Mouse (Mus musculus) C2C12 (cell line): ENCODE data around the gene Panx3. TPM values are rescaled to one million over a fixed set of nuclear protein-coding genes. Genes with fewer than 3 reads are reported as not detected.

Experiments used
- H3K27me3 ChIP-seq: one replicate; pipeline ENCODE4 v1.6.1; 2011; ENCODE audit not compliant: control insufficient read depth, insufficient read depth, insufficient read length
- H3K36me3 ChIP-seq: one replicate; pipeline ENCODE4 v1.6.1; 2011; ENCODE audit not compliant: control insufficient read depth, insufficient read depth
- H3K4me3 ChIP-seq: one replicate; pipeline ENCODE4 v1.5.1; 2011; ENCODE audit warnings: mild to moderate bottlenecking, control low read depth; ENCODE audit not compliant: poor library complexity, insufficient read depth, severe bottlenecking
- H3K79me2 ChIP-seq: one replicate; pipeline ENCODE4 v1.6.1; 2011; ENCODE audit not compliant: control insufficient read depth, insufficient read depth
- H3K79me3 ChIP-seq: one replicate; pipeline ENCODE4 v1.6.1; 2011; ENCODE audit warnings: low read depth, control low read depth
- H3ac ChIP-seq: one replicate; pipeline ENCODE3; 2011; ENCODE audit warnings: low read depth; ENCODE audit not compliant: control insufficient read depth, insufficient read length
- CEBPB ChIP-seq: IDR thresholded peaks from one replicate; pipeline ENCODE4 v1.6.1; 2011; ENCODE audit warnings: low read depth, mild to moderate bottlenecking, control low read depth, moderate library complexity
- CTCF ChIP-seq: IDR thresholded peaks from one replicate; pipeline ENCODE4 v1.5.1; 2011; ENCODE audit not compliant: control insufficient read depth, insufficient read depth, insufficient read length
- FOSL1 ChIP-seq: IDR thresholded peaks from one replicate; pipeline ENCODE4 v1.8.0; 2011; ENCODE audit warnings: mild to moderate bottlenecking, low read length; ENCODE audit not compliant: poor library complexity, insufficient read depth, severe bottlenecking
- MAX ChIP-seq: IDR thresholded peaks from one replicate; pipeline ENCODE4 v1.6.1; 2011; ENCODE audit warnings: mild to moderate bottlenecking, control low read depth
- MYOD1 ChIP-seq: IDR thresholded peaks from one replicate; pipeline ENCODE4 v1.6.1; 2011; ENCODE audit warnings: low read depth; ENCODE audit not compliant: control insufficient read depth, insufficient read length
- MYOG ChIP-seq: IDR thresholded peaks from one replicate; pipeline ENCODE4 v1.6.1; 2011; ENCODE audit not compliant: control insufficient read depth, insufficient read length; ENCODE audit errors: extremely low read depth
- USF1 ChIP-seq: IDR thresholded peaks from one replicate; pipeline ENCODE4 v1.6.1; 2011; ENCODE audit warnings: low read depth, mild to moderate bottlenecking, control low read depth, moderate library complexity
- polyA plus RNA-seq: library from polyadenylated mRNA; unstranded; fragments of >200 nt; fragmentation: generic; extraction: Trizol; gene quantifications from one replicate; pipeline ENCODE4 v1.2.1, GENCODE M21; 2012; ENCODE audit warnings: missing spikeins

The Panx3 gene
- polyA plus RNA-seq, 1 experiment: not detected

DNA sequence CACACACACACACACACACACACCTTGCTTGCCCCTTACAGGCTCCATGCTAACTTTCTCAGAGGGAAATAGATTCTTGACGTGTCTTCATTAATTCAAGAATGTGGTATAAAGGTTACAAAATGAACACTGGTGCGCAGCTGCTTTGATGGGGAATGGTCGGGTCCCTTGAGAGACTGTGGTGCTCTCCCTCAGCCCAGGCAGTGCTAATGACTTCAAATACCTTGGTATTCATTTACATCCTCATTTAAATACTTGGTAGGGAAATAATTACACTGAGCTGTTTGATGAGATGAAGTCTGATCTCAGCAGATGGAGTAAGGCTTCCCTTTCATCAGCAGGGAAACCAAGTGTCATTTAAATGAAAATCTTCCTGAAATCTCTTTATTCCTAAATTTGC is 43.9 kb downstream of the Panx3 start:
- TF ChIP-seq CEBPB: no peak
- TF ChIP-seq USF1: no peak
- no peak for TF ChIP-seq MYOG
- TF ChIP-seq FOSL1: no peak
- no peak for TF ChIP-seq CTCF
- no peak for TF ChIP-seq MAX
- no peak for TF ChIP-seq MYOD1
- Histone ChIP-seq H3K4me3 (no peak overlapping the region), H3K27me3 (no peaks in the 10 kb centered on the region), H3K79me2 (no peaks in the 10 kb centered on the region), H3ac (no peak overlapping the region), H3K79me3 (no peaks in the 10 kb centered on the region), H3K36me3 (no peaks in the 10 kb centered on the region)

- H3K79me3 ChIP-seq: no peaks in the 10 kb centered on the region
- no peaks in the 10 kb centered on the region for H3K27me3 ChIP-seq
- H3K4me3 ChIP-seq: no peak overlapping the region
- TF ChIP-seq MAX: no peak
- TF ChIP-seq MYOG: no peak
- no peak for TF ChIP-seq CEBPB
- TF ChIP-seq CTCF: no peak
- H3K36me3 ChIP-seq: no peaks in the 10 kb centered on the region
- H3K79me2 ChIP-seq: no peaks in the 10 kb centered on the region
- H3ac ChIP-seq: no peak overlapping the region
These were observed 44.5 kb downstream of the Panx3 start for GRCm38 (mm10) chr9:37624502-37624901.

DNA sequence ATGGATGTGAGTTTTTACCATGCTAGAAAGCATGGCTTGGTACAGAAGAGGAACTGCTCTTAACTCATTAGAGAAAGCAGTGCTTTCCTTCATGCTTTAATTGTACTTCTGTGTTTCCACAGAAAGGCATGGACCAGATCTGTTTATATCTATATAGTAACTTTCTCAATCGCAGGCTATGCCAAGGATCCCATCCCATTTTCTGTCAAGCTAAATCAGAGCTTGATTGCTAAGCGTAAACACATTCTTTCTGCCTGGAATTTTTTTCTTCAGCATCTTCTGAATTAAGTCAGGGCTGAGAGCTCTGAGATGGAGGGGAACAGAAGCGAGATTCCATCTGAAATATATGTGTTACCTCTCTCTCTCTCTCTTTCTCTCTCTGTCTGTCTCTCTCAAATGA is 45.1 kb downstream of the Panx3 start:
- Histone ChIP-seq H3K27me3 (no peaks in the 10 kb centered on the region), H3K4me3 (no peak overlapping the region), H3K36me3 (no peaks in the 10 kb centered on the region), H3ac (no peak overlapping the region), H3K79me3 (no peaks in the 10 kb centered on the region), H3K79me2 (no peaks in the 10 kb centered on the region)
- TF ChIP-seq CEBPB (no peak), USF1 (no peak), MYOD1 (no peak), MYOG (no peak), FOSL1 (no peak), MAX (no peak), CTCF (no peak)

DNA sequence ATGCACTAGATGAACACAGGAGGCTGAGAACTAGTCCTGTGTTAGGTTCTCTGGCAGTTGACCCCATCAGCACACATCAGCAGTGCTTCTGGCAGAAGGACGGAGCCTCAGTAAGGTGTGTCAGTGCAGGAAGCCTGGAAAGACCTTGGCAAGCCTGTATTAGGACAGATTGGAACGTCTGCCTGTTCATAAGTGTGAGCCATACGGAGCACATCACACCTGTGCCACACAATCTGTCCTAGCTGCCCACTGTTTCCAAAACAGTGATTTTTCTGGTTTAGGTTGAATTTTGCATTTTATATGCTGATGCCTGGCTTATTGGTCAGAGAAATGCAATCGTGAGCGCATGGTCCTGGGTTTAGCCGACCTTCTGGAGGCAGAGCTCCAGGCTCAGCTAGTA is 47.7 kb downstream of the Panx3 start:
- Histone ChIP-seq H3K27me3 (no peaks in the 10 kb centered on the region), H3K79me2 (no peaks in the 10 kb centered on the region), H3K79me3 (no peaks in the 10 kb centered on the region), H3ac (no peak overlapping the region), H3K4me3 (no peak overlapping the region), H3K36me3 (no peaks in the 10 kb centered on the region)
- no peak for TF ChIP-seq USF1

DNA sequence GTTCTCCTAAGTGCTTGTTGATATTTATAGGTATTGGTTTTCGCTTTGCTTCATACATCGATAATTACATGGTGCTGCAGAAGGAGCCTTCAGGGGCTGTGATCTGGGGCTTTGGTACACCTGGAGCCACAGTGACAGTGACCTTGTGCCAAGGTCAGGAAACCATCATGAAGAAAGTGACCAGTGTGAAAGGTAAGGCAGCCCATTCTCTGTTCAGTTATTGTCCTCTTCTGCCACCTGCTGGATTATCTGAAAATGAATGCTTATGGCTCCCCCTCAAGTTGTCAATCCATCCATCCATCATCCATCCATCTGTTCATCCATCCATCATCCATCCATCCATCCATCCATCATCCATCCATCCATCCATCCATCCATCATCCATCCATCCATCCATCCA is 52.3 kb downstream of the Panx3 start:
- H3K4me3 ChIP-seq: no peak overlapping the region
- no peaks in the 10 kb centered on the region for H3K79me2 ChIP-seq
- no peak for TF ChIP-seq FOSL1
- TF ChIP-seq CTCF: peak; percentile 48
- no peaks in the 10 kb centered on the region for H3K27me3 ChIP-seq
- H3ac ChIP-seq: no peak overlapping the region
- no peaks in the 10 kb centered on the region for H3K36me3 ChIP-seq
- no peaks in the 10 kb centered on the region for H3K79me3 ChIP-seq

- Histone ChIP-seq H3K36me3 (no peaks in the 10 kb centered on the region), H3ac (no peak overlapping the region), H3K79me2 (no peaks in the 10 kb centered on the region), H3K27me3 (no peaks in the 10 kb centered on the region), H3K79me3 (no peaks in the 10 kb centered on the region), H3K4me3 (no peak overlapping the region)
- no peak for TF ChIP-seq CEBPB
- TF ChIP-seq FOSL1: no peak
- no peak for TF ChIP-seq USF1
- no peak for TF ChIP-seq CTCF
- TF ChIP-seq MYOD1: no peak
- no peak for TF ChIP-seq MYOG
- no peak for TF ChIP-seq MAX
These were observed 53.8 kb downstream of the Panx3 start for GRCm38 (mm10) chr9:37615220-37615619.
